Mouse (Mus musculus): ENCODE data around the gene Shcbp1l.
A peak's percentile ranks its signal among the peaks of the same experiment; 100 is the strongest.

Shcbp1l gene

DNA sequence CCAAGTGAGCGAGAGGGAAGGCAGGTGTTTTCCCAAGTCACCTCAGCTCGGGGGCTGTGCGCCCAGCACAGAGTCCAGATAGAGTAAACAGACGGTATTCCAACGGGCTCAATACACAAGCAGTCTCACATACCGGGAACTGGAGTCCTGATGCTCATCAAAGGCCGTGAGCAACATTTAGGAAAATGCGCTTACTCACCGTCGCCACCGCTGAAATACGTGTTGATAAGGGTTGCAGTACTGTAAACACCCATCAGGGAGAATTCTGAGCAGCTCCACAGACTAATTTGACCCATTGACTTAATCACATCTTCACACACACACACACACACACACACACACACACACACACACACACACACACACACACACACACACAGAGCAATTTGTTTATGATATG is 691 bp upstream of the Shcbp1l start:
- peak; percentile 23 for DNase-seq

DNA sequence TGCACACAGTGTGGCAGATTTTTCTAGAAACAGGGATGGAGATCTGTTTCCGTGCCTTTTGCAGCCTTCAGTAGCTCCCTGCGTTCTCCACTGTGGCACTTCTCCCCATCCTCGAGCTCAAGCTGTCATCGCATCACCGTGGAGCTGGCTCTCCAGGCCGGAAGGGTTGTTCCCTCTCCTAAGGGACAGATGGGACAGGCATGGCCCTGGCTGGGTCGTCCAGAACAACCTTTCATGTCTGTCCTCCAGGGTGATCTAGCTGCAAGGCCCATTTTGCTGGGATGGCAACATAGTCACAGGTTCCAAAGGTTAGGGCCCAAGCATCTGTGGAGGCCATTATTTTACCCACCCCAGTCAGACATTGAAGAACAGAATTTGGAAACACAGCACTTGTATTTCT is 6.2 kb downstream of the Shcbp1l start:
- DNase-seq, result no peak

DNA sequence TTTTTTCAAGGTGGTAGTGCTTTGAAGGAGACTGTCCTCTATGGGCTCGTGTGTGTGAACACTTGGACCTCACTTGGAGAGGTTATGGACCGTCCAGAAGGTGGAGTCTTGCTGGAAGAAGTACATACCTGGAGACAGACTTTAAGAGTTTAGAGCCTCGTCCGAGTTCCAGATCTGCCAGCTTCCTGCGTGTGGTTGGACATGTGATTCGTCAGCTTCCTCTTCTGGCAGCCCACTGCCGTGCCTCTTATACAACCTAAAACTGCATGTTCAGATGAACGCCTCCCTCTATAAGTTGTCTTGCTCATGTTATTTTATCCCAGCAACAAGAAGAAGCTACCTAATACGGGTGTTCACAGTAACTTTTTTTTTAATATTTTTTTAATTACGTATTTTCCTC is 6.7 kb downstream of the Shcbp1l start:
- no peak for DNase-seq

DNA sequence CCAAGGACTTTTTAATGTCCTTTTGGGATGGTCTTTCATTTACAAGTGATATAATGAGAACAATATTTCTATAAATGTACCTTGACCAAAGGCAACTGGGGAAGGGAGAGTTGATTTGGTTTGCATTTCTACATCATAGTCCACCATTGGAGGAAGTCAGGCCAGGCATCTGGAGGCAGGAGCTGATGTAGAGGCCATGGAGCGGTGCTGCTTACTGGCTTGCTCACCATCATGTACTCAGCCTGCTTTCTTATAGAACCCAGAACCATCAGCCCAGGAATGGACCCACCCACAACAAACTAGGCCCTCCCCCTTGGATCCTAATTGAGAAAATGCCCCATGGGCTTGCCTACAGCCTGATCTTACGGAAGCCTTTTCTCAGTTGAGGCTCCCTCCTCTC is 7.4 kb downstream of the Shcbp1l start:
- DNase-seq, result no peak

DNA sequence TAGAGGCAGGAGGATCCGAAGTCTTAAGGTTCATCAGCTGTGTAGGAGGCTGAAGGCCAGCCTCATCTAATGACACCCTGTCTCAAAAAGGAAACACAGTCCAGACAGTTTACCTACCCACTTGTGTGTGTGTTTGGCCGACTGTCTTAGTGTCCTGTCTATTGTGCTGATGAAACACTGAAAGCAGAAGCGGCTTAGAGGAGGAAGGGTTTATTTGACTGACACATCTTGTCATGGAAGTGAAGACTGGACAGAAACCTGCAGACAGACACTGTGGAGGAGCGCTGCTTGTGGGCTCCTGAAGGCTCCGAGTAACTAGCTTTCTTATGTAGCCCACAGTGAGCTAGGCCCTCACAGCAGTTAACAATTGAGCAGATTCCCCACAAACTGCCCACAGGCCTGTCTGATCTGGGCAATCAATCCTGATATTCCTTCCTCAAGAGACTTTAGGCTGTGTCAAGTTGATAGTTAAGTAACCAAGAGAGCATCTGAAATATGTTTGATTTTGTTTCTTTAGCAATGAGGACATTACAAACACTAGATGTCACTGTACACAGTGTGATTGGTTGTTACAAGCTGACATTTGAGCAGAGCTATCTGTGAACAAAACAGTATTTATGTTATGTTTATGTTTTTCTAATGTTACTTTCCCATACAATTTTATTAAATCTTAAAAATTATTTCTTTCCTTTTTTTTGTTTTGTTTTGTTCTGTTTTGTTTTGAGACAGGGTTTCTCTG is 9.1 kb downstream of the Shcbp1l start:
- no peak for DNase-seq

DNA sequence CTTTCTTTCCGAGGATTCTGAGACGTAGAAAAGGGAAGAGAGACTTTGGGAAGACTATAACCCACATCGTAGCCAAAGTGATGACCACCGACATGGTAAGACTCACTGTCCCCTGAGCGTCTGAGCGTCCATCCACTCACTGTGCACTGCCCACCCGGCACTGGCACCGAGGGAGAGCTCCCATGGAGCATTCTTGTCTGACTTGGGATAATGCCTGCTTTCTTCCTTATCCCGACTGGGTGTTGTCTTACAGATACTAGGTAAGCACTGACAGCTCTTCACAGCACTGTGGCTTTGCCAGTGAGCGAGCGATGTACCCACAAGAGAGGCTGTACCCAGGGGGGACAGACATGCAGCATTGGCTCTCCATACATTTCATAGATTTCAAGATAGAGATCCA is 12.6 kb downstream of the Shcbp1l start:
- DNase-seq, result no peak

DNA sequence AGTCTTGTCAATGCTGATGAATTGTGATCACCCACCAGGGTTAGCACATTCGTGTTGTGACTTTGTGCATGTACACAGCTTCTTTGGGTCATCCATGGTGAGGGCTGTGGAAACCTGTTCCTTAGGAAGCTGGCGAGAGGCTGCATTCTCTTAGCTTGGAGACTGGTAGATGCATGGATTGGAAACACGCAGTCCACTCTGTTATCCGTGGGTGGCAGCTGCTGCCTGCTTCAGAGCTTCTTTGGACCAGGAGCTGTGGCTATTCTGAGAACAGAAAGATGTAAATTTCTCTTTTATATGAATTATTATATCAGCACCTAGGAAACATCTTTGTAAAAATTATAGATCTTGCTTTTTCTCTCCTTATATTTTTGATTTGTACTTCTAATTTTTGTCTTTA is 15.8 kb downstream of the Shcbp1l start:
- no peak for DNase-seq

DNA sequence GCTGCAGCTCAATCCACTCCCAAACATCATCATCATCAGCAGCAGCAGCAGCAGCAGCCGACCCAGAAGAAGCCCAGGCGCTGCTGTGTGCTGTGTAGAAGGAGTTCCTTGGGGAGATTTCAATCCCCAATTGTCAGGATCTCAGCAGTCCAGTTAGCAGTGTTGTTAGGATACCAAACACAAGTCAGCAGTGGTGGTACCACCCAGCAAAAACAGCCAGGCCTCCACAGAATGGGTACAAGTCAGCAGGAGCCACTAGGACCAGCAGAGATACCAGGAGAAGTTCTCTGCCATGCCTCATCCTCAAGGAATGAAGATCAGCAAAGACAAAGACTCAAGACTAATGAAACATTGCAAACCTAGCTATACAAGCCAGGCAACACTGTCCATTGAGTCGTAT is 16.7 kb downstream of the Shcbp1l start:
- DNase-seq, result no peak

DNA sequence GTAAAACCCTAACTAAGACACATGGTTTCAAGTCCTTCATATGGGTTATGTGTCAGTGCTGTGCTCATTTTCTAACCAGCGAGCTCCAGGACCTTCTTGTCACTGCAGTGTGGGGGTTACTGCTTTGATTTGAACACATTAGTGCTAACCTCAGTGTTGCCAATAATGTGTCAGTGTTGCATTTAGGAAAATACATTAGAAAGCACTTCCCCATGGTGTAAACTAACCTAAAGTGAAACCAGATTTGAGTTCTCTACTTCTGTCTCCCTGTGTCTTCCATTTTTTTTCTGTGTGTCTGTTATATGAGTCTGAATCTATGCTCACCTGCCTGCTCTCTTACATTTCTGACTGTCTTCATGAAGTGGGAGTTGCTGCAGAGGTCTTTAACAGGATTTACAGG is 18.1 kb downstream of the Shcbp1l start:
- no peak for DNase-seq

DNA sequence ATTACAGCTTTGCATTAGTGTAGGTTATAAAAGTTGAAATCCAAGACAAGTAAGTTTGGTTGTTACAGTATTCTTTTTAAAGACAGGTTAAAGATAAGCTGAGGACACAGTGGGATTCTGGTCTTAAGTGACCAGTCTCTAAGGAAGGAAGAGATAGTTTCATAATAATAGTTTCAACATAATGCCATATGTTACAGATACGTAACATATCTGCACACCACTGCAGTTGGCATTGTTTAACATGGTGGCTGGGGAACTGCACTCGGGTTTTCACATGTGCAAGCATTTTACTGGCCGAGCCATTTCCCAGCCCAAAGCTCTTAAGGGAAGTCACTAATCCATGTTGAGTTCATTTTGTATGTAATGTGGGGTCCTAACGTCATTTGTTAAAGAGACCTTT is 18.7 kb downstream of the Shcbp1l start:
- DNase-seq, result no peak

DNA sequence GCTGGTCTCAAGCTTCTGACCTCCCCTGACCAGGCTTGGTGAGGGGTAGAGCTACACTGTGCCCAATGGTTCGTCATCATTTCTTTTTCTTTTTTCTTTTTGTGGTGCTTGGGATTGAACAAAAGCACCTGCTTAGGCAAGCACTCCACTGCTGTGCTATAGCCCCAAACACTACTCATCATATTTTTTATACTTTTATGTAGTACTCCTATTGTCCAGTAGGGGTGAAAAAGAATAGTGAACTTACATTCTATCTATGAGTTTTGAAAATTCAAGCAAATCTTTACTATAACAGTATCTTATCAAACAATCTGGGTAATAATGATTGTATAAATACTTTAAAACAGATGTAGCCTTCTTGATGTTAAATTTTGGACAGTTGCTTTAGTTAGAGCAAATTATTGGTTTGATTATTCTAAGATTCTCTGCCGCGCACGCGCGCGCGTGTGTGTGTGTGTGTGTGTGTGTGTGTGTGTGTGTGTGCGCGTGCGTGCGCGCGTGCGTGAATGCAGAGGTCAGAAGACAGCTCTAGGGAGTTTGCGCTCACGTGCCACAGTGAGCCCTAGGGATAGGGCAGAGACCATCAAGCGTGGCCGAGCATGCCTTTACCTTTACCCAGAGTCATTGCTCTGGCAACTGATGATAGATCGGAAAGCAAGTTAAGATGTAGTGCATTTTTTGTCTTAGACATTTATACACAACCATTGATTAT is 21.3 kb downstream of the Shcbp1l start:
- no peak for DNase-seq

DNA sequence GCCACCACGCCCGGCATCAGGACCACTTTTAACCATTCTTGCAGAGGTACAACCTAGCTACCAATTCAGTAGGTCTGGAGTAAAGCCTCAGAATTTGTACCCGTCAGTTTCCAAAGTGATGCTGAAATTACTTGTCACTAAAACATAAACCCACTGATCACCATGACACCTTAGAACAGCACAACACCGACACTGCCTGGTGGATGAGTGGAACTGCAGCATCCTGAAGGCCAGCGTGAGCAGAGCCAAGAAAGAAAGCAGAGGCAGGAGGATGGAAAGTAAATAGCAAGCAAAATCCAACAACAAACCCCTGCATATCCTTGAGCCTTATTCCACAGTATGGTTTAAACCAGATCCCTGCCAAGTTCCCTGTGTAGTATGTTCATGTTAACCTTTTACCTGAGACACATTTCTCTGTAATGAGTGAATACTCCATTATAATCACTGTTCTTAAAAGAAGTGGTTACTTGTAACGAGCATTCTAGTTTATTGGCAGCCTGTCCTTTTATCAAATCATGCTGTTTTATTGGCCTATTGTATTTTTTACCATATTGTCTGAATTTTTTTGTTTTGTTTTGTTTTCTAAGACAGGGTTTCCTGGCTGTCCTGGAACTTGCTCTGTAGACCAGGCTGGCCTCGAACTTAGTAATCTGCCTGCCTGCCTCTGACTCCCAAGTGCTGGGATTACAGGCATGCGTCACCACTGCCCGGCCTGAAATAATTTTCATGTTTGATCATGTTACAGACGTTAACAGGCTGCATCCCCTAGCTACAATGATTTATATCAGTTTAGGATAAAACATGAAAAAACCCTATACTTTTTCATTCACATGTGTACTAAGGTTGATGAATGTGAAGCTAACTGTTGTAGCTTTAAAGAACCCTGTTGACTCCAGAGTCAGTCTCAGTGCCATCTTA is 26.5 kb downstream of the Shcbp1l start:
- DNase-seq, result no peak

DNA sequence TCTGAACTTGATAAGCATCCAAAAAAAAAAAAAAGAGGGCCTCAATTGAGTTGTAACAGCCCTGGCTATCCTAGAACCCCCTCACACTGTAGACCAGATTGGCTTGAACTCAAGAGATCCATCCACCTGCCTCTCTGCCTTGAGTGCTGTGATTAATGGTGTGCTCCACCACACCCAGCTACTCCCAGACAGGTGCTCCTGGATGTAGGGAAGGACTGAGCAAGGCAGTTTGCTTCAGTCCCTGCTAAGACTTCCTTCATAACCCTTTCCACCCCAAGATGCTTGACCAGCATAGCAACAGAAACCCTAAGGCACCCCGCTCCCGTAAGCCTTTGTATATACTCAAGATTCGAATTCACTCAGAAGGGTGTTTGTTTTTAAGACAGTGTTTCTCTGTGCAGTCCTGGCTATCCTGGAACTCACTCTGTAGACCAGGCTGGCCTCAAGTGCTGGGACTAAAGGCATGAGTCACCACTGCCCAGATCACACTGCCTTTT is 28.2 kb downstream of the Shcbp1l start:
- no peak for DNase-seq

DNA sequence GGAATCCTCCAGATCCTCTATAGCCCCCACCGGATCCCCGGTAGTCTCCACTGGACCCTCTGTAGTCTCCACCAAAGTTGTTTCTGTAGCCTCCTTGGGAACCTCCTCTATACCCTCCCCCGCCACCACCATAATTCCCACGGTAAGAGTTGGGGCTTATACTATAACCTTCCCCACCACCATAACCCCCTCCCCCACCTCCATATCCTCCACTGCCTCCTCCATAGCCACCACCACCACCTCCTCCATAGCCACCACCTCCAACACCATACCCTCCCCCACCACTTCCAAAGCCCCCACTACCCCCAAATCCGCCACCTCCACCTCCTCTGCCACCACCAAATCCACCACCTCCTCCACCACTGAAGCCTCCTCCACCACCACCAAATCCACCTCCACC is 31.2 kb downstream of the Shcbp1l start:
- no peak for DNase-seq

DNA sequence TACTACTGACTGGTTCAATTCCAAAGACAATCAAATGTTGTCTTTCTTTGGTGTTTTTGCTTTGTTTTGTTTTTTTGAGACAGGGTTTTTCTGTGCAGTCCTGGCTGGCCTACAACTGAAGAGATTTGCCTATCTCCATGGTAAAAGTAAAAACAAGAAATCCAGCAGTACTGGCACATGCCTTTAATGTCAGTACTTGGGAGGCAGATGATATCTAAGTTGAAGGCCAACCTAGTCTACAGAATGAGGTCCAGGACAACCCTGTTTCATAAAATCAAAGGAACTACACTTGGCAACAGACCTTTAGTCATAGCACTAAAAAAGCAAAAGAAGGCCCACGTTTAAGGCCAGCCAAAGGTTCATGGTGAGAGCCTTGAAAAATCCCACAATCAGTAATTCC is 36.8 kb downstream of the Shcbp1l start:
- DNase-seq, result no peak

DNA sequence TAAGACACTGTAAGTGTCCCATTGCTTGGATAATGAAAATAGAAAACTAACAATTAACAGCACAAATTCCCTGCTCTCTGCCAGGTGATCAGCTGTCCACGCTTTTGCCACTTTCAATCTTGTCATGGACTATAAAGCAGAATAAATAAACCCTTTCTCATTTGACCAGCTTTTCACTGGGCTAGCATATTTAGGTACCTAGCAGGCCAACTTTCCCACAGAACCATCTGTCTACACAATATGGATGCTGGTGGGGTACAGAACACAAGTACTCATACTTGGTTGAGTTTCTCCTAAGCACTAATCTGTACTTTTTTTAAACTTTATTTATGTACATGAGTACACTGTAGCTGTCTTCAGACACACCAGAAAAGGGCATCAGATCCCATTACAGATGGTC is 54.3 kb downstream of the Shcbp1l start:
- DNase-seq, result peak; percentile 25

DNA sequence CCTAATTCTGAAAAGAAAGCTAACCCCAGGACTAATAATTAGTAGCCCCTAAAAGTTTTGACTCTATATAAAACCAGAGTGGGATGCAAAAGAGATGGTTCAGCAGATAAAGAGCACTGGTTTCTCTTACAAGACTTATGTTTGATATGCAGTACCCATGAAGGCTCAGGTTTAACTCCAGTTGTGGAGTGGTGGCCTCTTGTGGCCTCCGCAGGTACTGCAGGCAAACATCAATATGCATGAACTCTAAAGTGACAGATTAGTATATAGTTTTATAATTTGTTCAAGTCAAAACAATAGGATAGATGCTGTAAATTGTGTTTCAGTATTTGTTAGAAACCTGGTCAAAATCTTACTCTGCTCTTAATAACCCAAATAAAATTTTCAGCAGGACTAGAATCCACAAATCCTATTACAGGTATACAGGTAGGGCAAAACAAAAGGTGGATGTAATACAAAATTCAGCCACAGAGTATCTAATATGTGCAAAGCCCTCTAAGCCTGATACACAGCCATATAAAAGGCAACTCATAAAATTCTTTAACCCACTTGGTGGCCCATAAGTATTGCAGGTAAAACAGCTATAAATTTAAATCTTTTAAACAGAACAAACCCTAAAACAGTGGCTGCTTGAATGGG is 55.5 kb downstream of the Shcbp1l start:
- no peak for DNase-seq

DNA sequence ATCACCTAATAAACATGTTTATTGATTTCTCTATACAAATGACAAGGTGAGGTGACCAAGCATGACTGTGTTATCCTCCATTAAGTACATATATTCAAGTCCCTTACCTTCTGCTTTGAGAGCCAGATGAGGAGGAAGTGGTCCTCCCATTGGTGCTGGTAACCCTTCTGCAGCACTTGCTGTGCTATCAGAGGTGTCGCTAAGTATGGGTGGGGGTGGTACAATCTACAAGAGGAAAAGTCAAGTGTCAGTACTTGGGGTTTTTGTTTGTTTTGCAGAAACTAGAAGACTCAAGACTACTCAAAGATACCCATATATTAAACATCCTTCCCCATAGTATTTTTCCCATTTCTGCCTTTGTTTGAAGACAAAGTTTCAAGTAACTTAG is 56.1 kb downstream of the Shcbp1l start:
- DNase-seq, result no peak

DNA sequence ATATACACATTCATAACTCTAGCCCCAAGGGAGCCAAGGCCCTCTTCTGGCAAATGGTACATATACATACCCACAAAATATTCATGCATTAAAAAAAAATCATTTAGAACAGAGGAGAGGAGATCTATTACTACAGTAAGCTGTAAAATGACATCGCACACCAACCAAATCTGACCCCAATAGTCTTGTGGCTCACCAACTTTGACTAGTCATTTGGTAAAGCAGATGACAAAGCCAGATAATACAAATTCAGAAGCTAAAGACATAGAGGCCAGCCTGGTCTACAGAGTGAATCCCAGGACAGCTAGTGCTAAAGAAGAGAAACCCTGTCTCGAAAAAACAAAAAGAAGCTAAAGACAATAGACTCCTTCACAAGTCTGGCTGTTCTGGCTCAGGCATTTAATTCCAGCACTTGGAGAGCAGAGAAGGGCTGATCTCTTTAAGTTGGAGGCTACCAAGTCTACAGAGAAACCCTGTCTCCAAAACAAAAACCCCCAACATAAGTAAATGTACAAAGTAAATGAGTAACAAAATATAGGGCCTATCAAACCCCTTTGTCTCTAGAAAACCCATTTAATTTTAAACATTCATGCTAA is 60.3 kb downstream of the Shcbp1l start:
- DNase-seq, result no peak

DNA sequence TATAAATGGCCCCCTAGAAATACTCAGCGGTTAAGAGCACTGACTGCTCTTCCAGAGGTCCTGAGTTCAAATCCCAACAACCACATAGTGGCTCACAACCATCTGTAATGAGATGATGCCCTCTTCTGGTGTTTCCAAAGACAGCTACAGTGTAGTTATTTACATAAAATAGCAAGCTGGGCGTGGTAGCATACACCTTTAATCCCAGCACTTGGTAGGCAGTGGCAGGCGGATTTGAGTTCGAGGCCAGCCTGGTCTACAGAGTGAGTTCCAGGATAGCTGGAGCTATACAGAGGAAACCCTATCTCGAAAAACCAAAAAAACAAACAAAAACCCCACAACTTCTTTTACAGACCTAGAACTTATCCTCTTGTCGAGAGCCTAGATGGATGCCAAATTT is 61.2 kb downstream of the Shcbp1l start:
- peak; percentile 22 for DNase-seq

DNA sequence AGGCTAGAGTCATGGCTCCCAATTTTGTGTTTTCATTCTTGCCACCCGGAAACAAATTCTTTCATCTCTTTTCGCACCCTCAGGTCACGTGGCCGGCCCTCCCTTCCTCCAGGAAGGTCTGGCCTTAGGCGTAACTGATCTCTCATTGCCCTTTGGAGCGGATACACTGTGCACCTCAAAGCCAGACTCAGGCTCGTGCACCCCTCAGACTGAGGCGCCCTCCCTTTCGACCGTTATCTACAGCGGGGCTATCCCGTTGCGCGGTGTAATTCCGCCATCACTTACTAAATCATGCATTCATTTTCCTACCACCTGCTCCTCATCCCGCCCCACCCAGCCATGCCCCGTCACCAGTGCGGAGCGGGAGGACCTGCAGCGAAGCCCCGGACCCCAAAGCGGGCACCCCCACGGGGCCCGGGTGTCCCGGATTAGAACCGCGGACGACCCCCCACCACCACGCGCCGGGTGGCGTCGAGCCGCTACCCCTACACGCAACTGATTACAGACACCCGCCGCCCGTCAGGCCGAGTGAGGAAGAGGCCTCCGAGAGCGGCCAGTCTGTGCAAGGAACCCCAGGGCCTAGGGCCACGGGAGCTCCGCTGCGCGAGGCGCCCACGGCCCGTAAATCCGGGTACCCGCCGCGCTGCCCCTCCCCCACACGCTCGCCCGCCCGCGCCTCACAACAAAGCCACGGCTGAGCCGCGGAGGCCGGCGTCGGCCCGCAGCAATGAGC is 62.0 kb downstream of the Shcbp1l start:
- DNase-seq, result peak; percentile 73

DNA sequence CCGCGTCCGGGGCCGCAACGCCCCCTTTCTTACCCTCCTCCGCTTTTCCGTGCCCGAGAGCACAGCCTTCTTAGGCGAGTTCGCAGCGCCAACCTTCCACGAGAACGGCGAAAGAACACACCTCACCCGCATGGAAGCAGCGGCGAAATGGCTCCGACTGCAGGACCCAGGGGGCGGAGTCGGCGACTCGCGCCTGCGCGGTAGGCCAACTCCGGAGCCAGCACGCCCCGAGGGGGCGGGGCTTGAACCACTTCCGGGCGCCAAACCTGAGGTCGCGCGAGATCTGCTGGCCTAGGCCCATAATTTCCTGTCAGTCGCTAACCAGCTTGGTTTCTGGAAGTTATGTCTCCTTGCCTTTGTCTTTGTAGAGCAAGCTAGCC is 62.5 kb downstream of the Shcbp1l start, which contains the start of gene Dhx9:
Dhx9 (minus strand) TSS at position 161 of the 380 bp plus-strand sequence.
- peak; percentile 98 for DNase-seq
